Mouse (Mus musculus) bone marrow, adult 2 months (tissue): ENCODE measurements around the gene Timmdc1.

Experiments
- CTCF ChIP-seq: fragments of 200-500 bp; IDR thresholded peaks from 2 replicates; pipeline ENCODE4 v1.5.1; 2011; ENCODE audit warnings: low read length, control low read depth; ENCODE audit not compliant: control insufficient read depth, insufficient read depth
- POLR2A ChIP-seq: fragments of 200-500 bp; IDR thresholded peaks from 2 replicates; pipeline ENCODE4 v1.6.1; 2011; ENCODE audit warnings: low read depth, mild to moderate bottlenecking, control low read depth, low read length, borderline replicate concordance; ENCODE audit not compliant: control insufficient read depth

GRCm38 (mm10) chr16:38463305-38463704, 59.2 kb downstream of the Timmdc1 start:
- TF ChIP-seq CTCF: no peak
- no peak for TF ChIP-seq POLR2A
